Mouse (Mus musculus): ENCODE measurements around the gene Fas. TPM values are rescaled to one million over a fixed set of nuclear protein-coding genes. Genes with fewer than 3 reads are reported as not detected.

The Fas gene
- polyA plus RNA-seq, 1 experiment from 2014 or later, result 57.9 TPM

DNA sequence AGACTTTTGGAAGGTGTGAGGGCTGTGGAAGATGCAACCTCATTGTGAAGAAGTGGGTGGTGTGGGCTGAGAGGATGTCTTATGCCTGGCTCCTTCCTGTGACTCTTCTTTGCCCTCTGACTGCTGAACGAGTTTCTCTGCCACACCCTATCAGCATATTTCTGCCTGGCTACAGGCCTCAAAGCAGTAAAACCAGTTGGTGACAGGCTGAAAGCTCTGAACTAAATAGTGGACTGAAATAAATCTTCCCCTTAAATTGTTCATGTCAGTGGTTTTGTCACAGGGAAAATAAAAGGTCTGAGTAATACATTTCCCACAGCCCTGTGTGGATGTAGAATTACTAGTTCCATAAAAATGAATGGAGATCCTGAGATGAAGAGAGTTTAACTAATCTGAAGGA, 79.1 kb downstream of the Fas start:
- ATAC-seq (peak; percentile 25; the same call in 1 of the 2 replicates), DNase-seq (ENCODE audit: low spot score) (peak; percentile 23)
- Histone ChIP-seq H3K27ac (ENCODE audit: low read length) (no peak overlapping the region), H3K27me3 (replicated peaks; ENCODE audit: insufficient read depth, low read length) (no peaks in the 10 kb centered on the region), H3K4me2 (replicated peaks; ENCODE audit: low read depth, low read length) (no peak overlapping the region), H3K9me3 (ENCODE audit: low read length) (no peaks in the 10 kb centered on the region), H3K36me3 (ENCODE audit: insufficient read depth, low read length) (no peaks in the 10 kb centered on the region), H3K4me1 (ENCODE audit: insufficient read depth, low read depth, low read length) (no peaks in the 10 kb centered on the region), H3K9ac (replicated peaks; ENCODE audit: low read depth) (no peak overlapping the region), H3K4me3 (ENCODE audit: low read depth, low read length) (no peak overlapping the region)
- WGBS, result 3% methylated on average over 1 of the region's 1 CpGs
- TF ChIP-seq CTCF (IDR thresholded peaks at IDR 0.05), result no peak
- no peak for TF ChIP-seq EP300 (IDR thresholded peaks at IDR 0.05)

DNA sequence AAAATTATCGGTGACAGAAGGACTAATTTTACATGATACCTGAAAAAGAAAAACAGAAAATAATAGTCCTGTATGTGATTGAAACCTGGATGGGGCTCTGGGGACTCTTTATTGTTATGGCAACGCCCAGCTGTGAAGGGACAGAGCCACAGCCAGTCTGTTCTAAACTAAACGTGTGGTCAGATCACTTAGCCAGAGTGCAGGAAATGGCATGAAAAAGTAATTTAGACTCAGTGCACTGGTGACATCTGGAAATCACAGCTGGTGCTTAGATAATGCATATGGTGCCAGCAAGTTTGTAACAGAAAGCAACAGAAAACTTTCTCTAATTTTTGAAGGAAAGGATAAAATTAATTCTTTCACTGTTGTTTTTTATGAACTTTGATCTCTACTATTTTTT, 79.9 kb downstream of the Fas start:
- TF ChIP-seq EP300 (IDR thresholded peaks at IDR 0.05), result no peak
- no peak for TF ChIP-seq CTCF (IDR thresholded peaks at IDR 0.05)
- ATAC-seq, result no peak
- H3K27ac ChIP-seq (ENCODE audit: low read length), result no peak overlapping the region
- H3K4me1 ChIP-seq (ENCODE audit: insufficient read depth, low read depth, low read length), result no peaks in the 10 kb centered on the region
- H3K4me3 ChIP-seq (ENCODE audit: low read depth, low read length), result no peak overlapping the region
- H3K27me3 ChIP-seq (replicated peaks; ENCODE audit: insufficient read depth, low read length), result no peaks in the 10 kb centered on the region
- no peaks in the 10 kb centered on the region for H3K9me3 ChIP-seq (ENCODE audit: low read length)
- H3K4me2 ChIP-seq (replicated peaks; ENCODE audit: low read depth, low read length), result no peak overlapping the region
- no peaks in the 10 kb centered on the region for H3K36me3 ChIP-seq (ENCODE audit: insufficient read depth, low read length)
- no peak for DNase-seq (ENCODE audit: low spot score)
- 49% methylated on average over 3 of the region's 3 CpGs for WGBS
- no peak overlapping the region for H3K9ac ChIP-seq (replicated peaks; ENCODE audit: low read depth)

Other genes with a start within 250 kb of the Fas start
- not detected in 2 replicates for gene Lipn, start 223.3 kb upstream of the Fas start, polyA plus RNA-seq (2015; fragmentation: Nextera tagmentation; extraction: Ambion mirVana)
- gene Lipm, start 189.7 kb upstream of the Fas start, polyA plus RNA-seq (2015; fragmentation: Nextera tagmentation; extraction: Ambion mirVana), result not detected in 2 replicates
- 0.05 and 0.14 TPM in 2 replicates for gene Ankrd22, start 124.6 kb upstream of the Fas start, polyA plus RNA-seq (2015; fragmentation: Nextera tagmentation; extraction: Ambion mirVana)
- 7.5 and 9.7 TPM in 2 replicates for gene Stambpl1, start 98.4 kb upstream of the Fas start, polyA plus RNA-seq (2015; fragmentation: Nextera tagmentation; extraction: Ambion mirVana)
- gene Acta2, start 35.1 kb upstream of the Fas start, polyA plus RNA-seq (2015; fragmentation: Nextera tagmentation; extraction: Ambion mirVana), result 265 and 293 TPM in 2 replicates
- gene Ch25h, start 184.5 kb downstream of the Fas start, polyA plus RNA-seq (2015; fragmentation: Nextera tagmentation; extraction: Ambion mirVana), result 1.2 and 1.7 TPM in 2 replicates
- gene Lipa, start 236.8 kb downstream of the Fas start, polyA plus RNA-seq (2015; fragmentation: Nextera tagmentation; extraction: Ambion mirVana), result 46.4 and 54.9 TPM in 2 replicates

All from lung, postnatal 0 days (tissue).